Mouse (Mus musculus) regulatory T cell (primary cell): ENCODE measurements around the gene Dupd1.

Experiments used
- in situ Hi-C: fragments of 300-600 bp; cut with MboI, MseI; formaldehyde crosslinking; loops from one replicate; pipeline ENCODE4 v1.15.1; 2025; ENCODE audit warnings: high pct_unique_total_duplicates

The Dupd1 gene

DNA sequence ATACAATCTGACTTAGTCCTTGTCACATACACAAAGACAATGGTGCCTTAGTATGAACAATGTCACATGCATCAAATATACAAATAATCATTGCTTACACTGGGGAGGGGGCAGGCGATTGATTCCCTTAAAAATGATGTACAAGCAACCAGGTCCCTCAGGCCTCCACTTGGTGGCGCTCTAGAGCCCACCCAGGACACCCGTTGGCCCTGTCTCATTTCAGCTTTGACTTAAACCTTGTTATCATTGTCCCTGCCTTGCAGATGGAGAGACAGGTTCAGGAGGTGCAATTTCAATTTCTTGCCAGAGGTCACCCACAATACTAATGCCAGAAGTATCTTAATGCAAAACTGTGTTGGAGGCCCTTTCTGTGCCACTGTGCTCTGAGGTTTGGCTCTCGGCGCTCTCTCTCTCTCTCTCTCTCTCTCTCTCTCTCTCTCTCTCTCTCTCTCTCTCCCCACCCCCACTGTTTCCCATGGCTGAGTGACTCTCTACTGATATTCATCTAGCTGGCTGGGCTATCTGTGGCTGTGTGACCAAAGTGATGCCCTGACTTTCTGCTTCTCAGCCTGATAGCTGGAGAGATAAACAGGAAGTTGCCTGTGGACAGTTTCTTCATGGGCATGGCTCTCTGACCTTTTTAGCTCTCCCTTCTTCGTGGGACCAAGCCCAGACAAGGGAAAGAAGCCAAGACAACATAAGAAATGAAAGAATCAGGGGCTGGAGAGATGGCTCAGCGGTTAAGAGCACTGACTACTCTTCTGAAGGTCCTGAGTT is 35.7 kb downstream of the Dupd1 start:
- in situ Hi-C loops = no loop called here

- in situ Hi-C loops = no loop called here
These were observed 38.2 kb downstream of the Dupd1 start for GRCm38 (mm10) chr14:21676223-21676622.

GRCm38 (mm10) chr14:21674471-21674870 is 39.9 kb downstream of the Dupd1 start:
- in situ Hi-C loops = loop anchor here (25.0 kb wide), 1 partner anchor 537 kb away; no protein-coding TSS in a partner anchor

- in situ Hi-C loops = loop anchor here (25.0 kb wide), 1 partner anchor 536 kb away; no protein-coding TSS in a partner anchor
These were observed 41.3 kb downstream of the Dupd1 start for GRCm38 (mm10) chr14:21673100-21673499.

- in situ Hi-C loops = loop anchor here (25.0 kb wide), 1 partner anchor 533 kb away; no protein-coding TSS in a partner anchor
These were observed 43.9 kb downstream of the Dupd1 start for GRCm38 (mm10) chr14:21670422-21671006.

GRCm38 (mm10) chr14:21669633-21670421 is 44.5 kb downstream of the Dupd1 start:
- in situ Hi-C loops = loop anchor here (25.0 kb wide), 1 partner anchor 533 kb away; no protein-coding TSS in a partner anchor

- in situ Hi-C loops = loop anchor here (25.0 kb wide), 1 partner anchor 532 kb away; no protein-coding TSS in a partner anchor
These were observed 45.2 kb downstream of the Dupd1 start for GRCm38 (mm10) chr14:21669218-21669617.

GRCm38 (mm10) chr14:21662465-21663142 is 51.8 kb downstream of the Dupd1 start:
- in situ Hi-C loops = loop anchor here (25.0 kb wide), 1 partner anchor 525 kb away; no protein-coding TSS in a partner anchor

- in situ Hi-C loops = loop anchor here (25.0 kb wide), 1 partner anchor 522 kb away; no protein-coding TSS in a partner anchor
These were observed 54.7 kb downstream of the Dupd1 start for GRCm38 (mm10) chr14:21659652-21660051.

GRCm38 (mm10) chr14:21659155-21659554 is 55.2 kb downstream of the Dupd1 start:
- in situ Hi-C loops = loop anchor here (25.0 kb wide), 1 partner anchor 522 kb away; no protein-coding TSS in a partner anchor

GRCm38 (mm10) chr14:21653813-21654212 is 60.6 kb downstream of the Dupd1 start:
- in situ Hi-C loops = loop anchor here (25.0 kb wide), 1 partner anchor 517 kb away; no protein-coding TSS in a partner anchor

DNA sequence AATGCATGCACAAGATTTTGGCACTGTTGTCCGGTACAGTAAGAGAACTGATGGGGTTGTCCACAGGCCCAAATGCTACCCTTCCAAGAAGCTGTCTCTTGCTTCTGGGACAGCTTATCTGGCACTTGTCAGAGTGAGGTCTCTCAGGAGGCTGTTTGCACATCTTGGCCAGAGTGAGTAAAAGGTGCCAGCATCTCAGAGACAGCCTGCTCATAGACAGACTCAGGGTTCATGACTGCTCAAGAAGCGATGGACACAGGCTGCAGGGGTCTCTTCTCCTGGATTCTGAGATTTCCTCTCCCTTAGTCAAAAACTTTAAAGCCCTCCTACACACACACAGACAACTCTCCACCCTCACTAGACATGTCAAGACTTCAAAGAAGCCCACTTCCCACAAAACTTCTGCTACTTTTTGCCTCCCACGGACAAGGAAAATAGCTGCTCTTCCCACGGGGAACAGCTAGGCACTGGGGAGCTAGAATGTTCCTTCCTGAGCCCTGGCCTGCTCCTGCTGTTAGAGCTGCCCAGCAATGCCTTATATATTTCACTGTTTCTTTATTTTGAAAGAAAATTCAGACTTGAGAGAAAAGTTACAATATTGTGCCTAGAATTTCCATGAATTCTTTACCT is 73.5 kb downstream of the Dupd1 start:
- in situ Hi-C loops = no loop called here

DNA sequence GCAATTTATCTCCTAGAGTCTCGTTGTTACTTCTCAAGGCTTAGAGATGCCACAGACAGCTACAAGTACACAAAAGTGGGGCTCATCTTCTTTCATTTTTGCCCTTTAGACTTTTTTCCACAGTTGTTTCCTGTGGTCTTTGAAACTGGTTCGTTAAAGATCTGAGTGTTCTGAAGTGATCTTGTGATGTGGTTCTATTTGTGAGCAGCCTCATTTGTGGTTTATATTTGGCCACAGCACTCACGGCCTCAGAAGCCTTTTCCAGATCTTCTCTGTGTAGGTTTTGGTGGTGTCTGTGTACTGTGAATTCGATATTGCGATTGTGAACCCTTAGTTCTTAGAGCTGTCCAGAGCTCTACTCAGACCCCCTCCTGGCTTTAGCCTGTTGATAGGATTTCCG is 77.8 kb downstream of the Dupd1 start:
- in situ Hi-C loops = no loop called here

DNA sequence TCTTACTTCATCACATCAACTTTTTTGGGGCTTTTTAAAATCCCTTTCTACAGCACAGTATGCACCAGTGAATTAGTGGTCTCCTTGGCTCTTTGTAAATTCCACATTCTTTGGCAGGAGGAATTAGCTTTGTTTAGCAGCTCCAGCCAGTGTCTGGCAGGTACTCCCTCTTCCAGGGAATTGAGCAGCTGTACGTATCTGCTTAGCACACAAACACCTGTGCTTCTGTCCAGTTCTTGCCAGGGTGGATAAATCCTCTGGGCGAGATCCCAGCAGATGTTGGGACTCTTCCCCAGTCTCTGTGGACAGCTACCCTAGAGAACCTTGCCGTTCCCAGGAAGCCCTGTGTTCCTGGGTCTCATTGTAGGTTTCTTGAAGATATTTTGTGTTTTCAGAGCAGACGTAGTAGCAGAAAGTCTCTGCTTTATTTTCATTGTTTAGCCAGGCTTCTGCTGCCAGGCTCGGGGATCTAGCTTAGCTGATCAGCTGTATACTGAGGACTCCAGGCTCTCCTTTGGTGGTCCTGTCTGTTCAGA is 82.6 kb downstream of the Dupd1 start:
- in situ Hi-C loops = no loop called here
